Mouse (Mus musculus) ES-E14 (cell line): ENCODE measurements around the gene Gm21983. TPM values are rescaled to one million over a fixed set of nuclear protein-coding genes. Genes with fewer than 3 reads are reported as not detected.

Source experiments
- DNase-seq: peaks from one replicate; pipeline ENCODE4 v3.0.0-alpha.2; 2013; ENCODE audit warnings: low read depth, low spot score
- H3K27ac ChIP-seq: 2 replicates; pipeline ENCODE4 v1.5.1; 2012; ENCODE audit warnings: low read depth, mild to moderate bottlenecking, low read length, moderate library complexity, mixed read lengths; ENCODE audit not compliant: poor library complexity, insufficient read depth, severe bottlenecking
- H3K36me3 ChIP-seq: 2 replicates; pipeline ENCODE4 v1.6.1; 2012; ENCODE audit warnings: mild to moderate bottlenecking, low read length, moderate library complexity, mixed read lengths; ENCODE audit not compliant: control insufficient read depth, poor library complexity, insufficient read depth, severe bottlenecking
- H3K4me1 ChIP-seq, 2 experiments: fragments of 150-350 bp in 1 of 2; sonication (generic) in 1 of 2; 2 replicates each; pipeline ENCODE4 v1.6.1; 2012; ENCODE audit warnings: low read length in 2 of 2, mild to moderate bottlenecking in 1 of 2, mixed read lengths in 1 of 2; ENCODE audit not compliant: control insufficient read depth in 2 of 2, insufficient read depth in 2 of 2, poor library complexity in 1 of 2
- H3K4me3 ChIP-seq, 2 experiments: fragments of 150-350 bp in 1 of 2; sonication (generic) in 1 of 2; 2 replicates each; pipeline ENCODE4 v1.5.1; 2012; ENCODE audit warnings: low read length in 2 of 2, low read depth in 1 of 2, mild to moderate bottlenecking in 1 of 2, mixed read lengths in 1 of 2; ENCODE audit not compliant: insufficient read depth in 1 of 2, poor library complexity in 1 of 2, severe bottlenecking in 1 of 2
- H3K9ac ChIP-seq: 2 replicates; pipeline ENCODE4 v1.6.1; 2012; ENCODE audit warnings: low read depth, mild to moderate bottlenecking, low read length, mixed read lengths; ENCODE audit not compliant: poor library complexity, insufficient read depth, severe bottlenecking
- H3K9me3 ChIP-seq: fragments of 150-350 bp; sonication (generic); 2 replicates; pipeline ENCODE4 v1.6.1; 2012; ENCODE audit warnings: low read depth, mild to moderate bottlenecking, low read length; ENCODE audit not compliant: control insufficient read depth, insufficient read depth
- CHD2 ChIP-seq: IDR thresholded peaks from 2 replicates; pipeline ENCODE4 v1.6.1; 2014; ENCODE audit warnings: mild to moderate bottlenecking, low read depth, low read length, inconsistent platforms
- HCFC1 ChIP-seq: IDR thresholded peaks from 2 replicates; pipeline ENCODE4 v1.6.1; 2012; ENCODE audit warnings: low read length, inconsistent platforms, borderline replicate concordance; ENCODE audit not compliant: insufficient read depth
- MAFK ChIP-seq: IDR thresholded peaks from 2 replicates; pipeline ENCODE4 v1.6.1; 2014; ENCODE audit warnings: mild to moderate bottlenecking, low read depth, low read length, inconsistent platforms; ENCODE audit not compliant: insufficient read depth
- ZC3H11A ChIP-seq: IDR thresholded peaks from 2 replicates; pipeline ENCODE4 v1.6.1; 2012; ENCODE audit warnings: low read depth, mild to moderate bottlenecking, inconsistent platforms, low read length, borderline replicate concordance
- ZNF384 ChIP-seq: IDR thresholded peaks from 2 replicates; pipeline ENCODE4 v1.6.1; 2012; ENCODE audit warnings: low read depth, low read length, inconsistent platforms
- in situ Hi-C, 2 experiments: fragments of 600-800 bp; cut with MboI; formaldehyde crosslinking; loops; one replicate each; pipeline ENCODE4 v1.15.1; 2025; ENCODE audit warnings: low sequenced_read_pairs in 2 of 2, inconsistent platforms in 1 of 2; ENCODE audit not compliant: unreplicated experiment in 2 of 2
- total RNA-seq: library from RNA; depleted of rRNA; stranded (reverse); fragments of 300-350 nt; gene quantifications from 2 replicates; pipeline ENCODE4 v1.2.3, GENCODE M21; 2012

Gm21983 gene
- total RNA-seq, 1 experiment, result not detected

- Histone ChIP-seq H3K27ac (no peak overlapping the region), H3K9me3 (no peaks in the 10 kb centered on the region), H3K4me3 (no peak overlapping the region), H3K4me1 (peaks cover 0 to 10% of the 10 kb centered on the region in 2 experiments; a peak in 1 of 4 replicates), H3K9ac (no peak overlapping the region), H3K36me3 (no peaks in the 10 kb centered on the region)
- in situ Hi-C loops, result no loop called here
- TF ChIP-seq ZNF384, result no peak
- no peak for TF ChIP-seq MAFK
- TF ChIP-seq HCFC1, result no peak
- DNase-seq, result no peak
Observed at GRCm38 (mm10) chr7:27133757-27134156, 47.1 kb downstream of the Gm21983 start.

- H3K27ac ChIP-seq, result no peak overlapping the region
- no peaks in the 10 kb centered on the region for H3K9me3 ChIP-seq
- in situ Hi-C loops, result no loop called here
- no peak overlapping the region for H3K9ac ChIP-seq
- no peak for TF ChIP-seq ZNF384
- TF ChIP-seq MAFK, result no peak
- no peak for TF ChIP-seq ZC3H11A
- no peak for DNase-seq
- H3K4me1 ChIP-seq, result peaks cover 0 to 10% of the 10 kb centered on the region in 2 experiments; a peak in 1 of 4 replicates
- no peaks in the 10 kb centered on the region for H3K36me3 ChIP-seq
- H3K4me3 ChIP-seq, result no peak overlapping the region; a peak in 1 of 4 replicates
Observed at GRCm38 (mm10) chr7:27133156-27133555, 47.7 kb downstream of the Gm21983 start.

- H3K4me1 ChIP-seq, result peaks cover 0 to 10% of the 10 kb centered on the region in 2 experiments; a peak in 1 of 4 replicates
- H3K4me3 ChIP-seq, result no peak overlapping the region
- H3K9ac ChIP-seq, result no peak overlapping the region
- TF ChIP-seq ZNF384, result no peak
- TF ChIP-seq CHD2, result no peak
- TF ChIP-seq MAFK, result no peak
- no peak for TF ChIP-seq HCFC1
- peak; percentile 27; the same call in 1 of the 2 replicates for TF ChIP-seq ZC3H11A
- in situ Hi-C loops, result no loop called here
- no peak overlapping the region for H3K27ac ChIP-seq
- DNase-seq, result peak; percentile 88
- no peaks in the 10 kb centered on the region for H3K9me3 ChIP-seq
- H3K36me3 ChIP-seq, result no peaks in the 10 kb centered on the region
Observed at GRCm38 (mm10) chr7:27132588-27132987, 48.3 kb downstream of the Gm21983 start.

- in situ Hi-C loops, result no loop called here
- TF ChIP-seq ZC3H11A, result no peak
- TF ChIP-seq ZNF384, result no peak
- TF ChIP-seq MAFK, result no peak
- TF ChIP-seq HCFC1, result no peak
- TF ChIP-seq CHD2, result no peak
- Histone ChIP-seq H3K27ac (no peak overlapping the region), H3K9ac (no peak overlapping the region), H3K36me3 (no peaks in the 10 kb centered on the region), H3K4me1 (peaks cover 0 to 10% of the 10 kb centered on the region in 2 experiments; a peak in 1 of 4 replicates), H3K9me3 (no peaks in the 10 kb centered on the region), H3K4me3 (no peak overlapping the region)
- no peak for DNase-seq
Observed at GRCm38 (mm10) chr7:27131387-27131786, 49.5 kb downstream of the Gm21983 start.
